In the genomic region with DNA sequence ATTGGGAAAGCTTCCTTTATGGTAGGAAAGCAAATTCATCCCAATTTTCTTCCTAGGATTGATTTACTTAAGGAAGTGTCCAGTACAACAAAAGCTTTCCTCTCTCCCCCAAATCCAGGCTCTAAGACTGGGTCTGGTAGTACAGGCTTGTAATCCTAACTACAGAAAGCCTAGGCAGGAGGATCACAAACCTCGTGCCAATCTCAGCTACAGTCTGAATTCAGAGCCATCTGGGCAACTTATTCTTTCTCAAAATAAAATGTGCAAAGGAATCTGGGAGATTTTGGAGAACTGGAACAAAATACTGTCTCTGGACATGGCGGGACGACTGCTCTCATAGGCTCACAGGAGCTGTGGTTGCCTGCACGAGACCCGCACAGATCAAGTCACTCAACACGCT, we compare ENCODE assay signal across 16 mouse cellular contexts.
"Had no signal": no experiment of that assay in that cellular context is flagged by ENCODE, and none has a peak within 500 bp of the region (broad histone marks: within the 10 kb centered on the region; RNA-seq: fewer than 3 reads in every experiment).

No protein-coding gene starts in this region.

- DNase-seq: gastrocnemius, postnatal 14 days; gastrocnemius, postnatal 36 days; heart, adult 11 months; heart, adult 2 months; heart, postnatal 14 days; heart, postnatal 36 days; kidney, adult 11 months; kidney, adult 2 months; kidney, adult 9 months; kidney, postnatal 14 days; kidney, postnatal 36 days; layer of hippocampus, adult 9-11 months; layer of hippocampus, postnatal 36 days; left cerebral cortex, postnatal 4 days had no signal

- ATAC-seq: hindbrain, postnatal 0 days; intestine, embryonic 16.5 days had no signal
